Mouse (Mus musculus) E14TG2a.4 (cell line): ENCODE data around the gene Dcaf12.

Source experiments
- CTCF ChIP-seq: conservative IDR thresholded peaks from 2 replicates; pipeline ENCODE4 v1.5.1; 2014; ENCODE audit warnings: low read length
- NANOG ChIP-seq: IDR thresholded peaks from 2 replicates; pipeline ENCODE4 v1.6.1; 2014; ENCODE audit warnings: borderline replicate concordance, low read length, mixed read lengths
- POU5F1 ChIP-seq: IDR thresholded peaks from 2 replicates; pipeline ENCODE4 v1.6.1; 2014; ENCODE audit warnings: low read length, borderline replicate concordance

GRCm38 (mm10) chr4:41358669-41359068 is 44.0 kb upstream of the Dcaf12 start:
- TF ChIP-seq CTCF (no peak), NANOG (no peak), POU5F1 (no peak)
